Mouse (Mus musculus): ENCODE measurements at regions not wholly inside any gene's neighbourhood (a gene's known extent, or its start where the extent isn't known, plus 50 kb on each side); places are given as distances from the start of the nearest gene placed in this dataset.

DNA sequence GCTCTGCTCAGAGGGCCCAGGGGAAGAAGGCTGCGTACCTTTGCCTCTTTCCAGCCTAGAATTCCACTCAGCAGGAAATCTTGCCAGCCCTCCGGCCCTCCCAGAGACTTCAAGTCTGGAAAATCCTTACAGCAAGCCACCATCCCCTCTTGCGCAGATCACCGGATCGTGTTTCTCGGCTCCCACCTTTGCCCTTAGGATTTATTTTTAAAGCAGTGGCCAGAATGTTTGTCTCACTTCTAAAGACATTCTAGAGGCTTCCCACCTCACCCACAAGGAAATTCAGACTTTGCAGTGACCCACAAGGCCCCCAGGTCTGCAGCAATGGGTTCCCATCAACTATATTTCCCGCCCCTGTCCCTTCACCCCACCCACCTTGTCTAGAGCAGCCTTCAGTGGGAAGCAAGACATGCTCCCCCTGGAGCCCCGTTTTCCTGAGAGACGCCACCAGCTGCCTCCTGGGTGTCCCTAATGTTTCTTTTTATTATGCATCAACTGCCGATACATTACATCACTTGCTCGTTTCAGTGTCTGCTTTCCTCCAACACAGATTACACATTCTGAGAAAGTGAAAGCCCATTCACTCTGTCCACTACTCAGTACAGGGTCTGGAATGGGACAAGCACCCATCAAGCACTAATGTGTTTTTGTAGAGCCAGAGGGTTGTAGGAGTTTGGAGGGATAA lies 65.0 kb upstream of the Klf3 start:
- no peak for DNase-seq (ENCODE audit: low read depth, low spot score)

DNA sequence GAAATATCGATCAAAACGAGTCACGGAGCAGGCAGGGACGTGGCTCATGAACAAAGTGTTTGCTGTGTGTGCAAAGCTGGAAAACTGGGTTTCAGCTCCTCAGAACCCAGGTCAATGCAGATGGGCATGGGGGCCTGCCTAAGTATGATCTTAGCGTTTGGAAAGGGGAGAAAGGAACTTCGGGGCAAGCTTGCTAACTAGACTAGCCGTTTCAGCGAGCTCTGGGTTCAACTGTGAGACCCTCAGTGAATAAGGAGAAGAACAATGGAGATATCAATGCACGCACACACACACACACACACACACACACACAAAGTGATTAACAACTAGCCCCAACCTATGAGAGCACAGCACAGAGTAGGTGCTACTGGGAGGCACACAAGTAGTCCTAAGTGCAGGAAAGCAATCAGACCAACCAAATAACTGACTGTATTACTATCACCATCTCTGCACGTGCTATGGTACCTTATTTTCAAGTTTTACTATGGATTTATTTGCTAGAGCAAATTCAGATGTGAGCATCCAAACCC lies 64.3 kb upstream of the Klf3 start:
- DNase-seq (ENCODE audit: low read depth, low spot score) = no peak

DNA sequence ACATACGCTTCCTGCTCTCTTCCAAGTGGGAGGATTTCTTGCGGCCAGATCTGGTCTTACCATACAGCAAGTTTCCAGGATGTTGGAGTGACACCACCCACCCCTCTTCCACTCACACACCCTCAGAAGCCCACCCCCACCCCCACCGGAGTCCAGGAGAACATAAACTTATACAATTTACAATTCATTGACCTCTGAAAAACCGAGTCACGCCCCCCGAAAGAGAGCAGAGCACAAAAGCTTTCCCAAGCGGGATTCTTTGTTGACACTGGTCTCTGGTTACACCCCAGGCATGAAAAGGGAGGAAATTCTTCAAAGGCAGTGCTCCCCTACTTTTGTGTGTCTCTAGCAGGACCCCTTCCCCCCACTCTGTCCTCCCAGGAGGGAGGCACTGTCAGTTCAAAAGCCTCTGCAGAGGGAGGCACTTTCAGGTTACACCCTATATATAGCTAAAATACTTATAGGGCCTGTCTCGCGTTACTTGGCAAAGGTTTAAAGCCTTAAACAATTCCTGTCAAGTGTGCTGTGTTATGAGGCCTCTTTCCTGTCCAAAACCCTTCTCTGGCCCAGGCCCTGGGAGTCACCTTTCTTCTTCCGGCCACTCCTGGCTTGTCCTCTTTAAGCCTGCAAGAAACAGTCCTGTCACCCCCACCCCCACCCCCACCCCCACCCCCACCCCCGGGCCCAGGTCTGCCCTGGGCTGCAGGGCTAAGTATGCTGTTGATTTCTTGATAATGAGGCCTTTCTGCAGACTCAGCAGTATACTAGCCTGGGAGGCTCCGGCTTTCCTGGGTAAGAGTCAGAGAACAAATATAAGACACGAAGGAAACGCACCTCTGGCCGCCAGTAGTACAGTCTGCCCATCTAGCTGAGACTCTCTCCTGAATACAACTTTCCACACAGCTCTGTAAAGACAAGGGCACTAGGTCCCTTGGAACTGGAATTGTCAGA lies 63.6 kb upstream of the Klf3 start:
- no peak for DNase-seq (ENCODE audit: low read depth, low spot score)

DNA sequence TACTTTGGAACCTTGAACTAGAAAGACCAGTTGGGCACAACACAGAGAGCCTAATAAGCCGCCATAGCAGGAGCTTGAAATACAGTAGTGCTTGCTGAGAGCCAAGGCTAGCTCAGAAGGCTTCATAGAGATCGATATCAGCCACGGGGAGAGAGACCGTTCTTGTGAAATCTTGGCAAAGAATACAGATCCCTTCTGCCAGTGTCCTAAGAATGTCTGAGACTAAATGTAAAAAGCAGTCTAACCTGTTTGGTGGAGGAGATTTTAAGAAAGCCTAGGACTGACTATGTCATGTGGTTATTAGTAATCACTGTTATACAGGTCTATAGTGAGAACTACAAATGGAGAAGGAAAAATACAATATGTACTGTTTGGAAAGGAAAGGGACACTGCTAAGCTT lies 59.1 kb upstream of the Klf3 start:
- DNase-seq (ENCODE audit: low read depth, low spot score) = no peak

DNA sequence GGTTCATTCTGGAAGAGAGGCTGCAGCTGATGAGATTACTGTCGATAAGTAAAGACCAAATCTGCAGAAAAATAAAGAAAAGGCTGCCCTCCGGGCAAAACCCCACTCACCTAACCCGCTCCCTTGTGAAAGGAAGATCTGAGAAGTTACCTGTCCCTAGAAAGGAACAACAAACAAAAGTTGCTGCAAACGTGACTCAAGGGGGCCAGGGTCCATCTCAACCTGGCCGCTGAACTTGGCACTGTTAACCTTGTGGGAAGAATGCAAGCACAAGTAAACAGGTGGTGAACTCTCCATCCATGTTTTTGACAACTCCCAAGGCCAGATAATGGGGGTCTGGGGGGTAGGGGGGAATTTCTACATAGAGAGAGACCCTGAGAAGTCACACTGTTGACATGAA lies 58.7 kb upstream of the Klf3 start:
- no peak for DNase-seq (ENCODE audit: low read depth, low spot score)

DNA sequence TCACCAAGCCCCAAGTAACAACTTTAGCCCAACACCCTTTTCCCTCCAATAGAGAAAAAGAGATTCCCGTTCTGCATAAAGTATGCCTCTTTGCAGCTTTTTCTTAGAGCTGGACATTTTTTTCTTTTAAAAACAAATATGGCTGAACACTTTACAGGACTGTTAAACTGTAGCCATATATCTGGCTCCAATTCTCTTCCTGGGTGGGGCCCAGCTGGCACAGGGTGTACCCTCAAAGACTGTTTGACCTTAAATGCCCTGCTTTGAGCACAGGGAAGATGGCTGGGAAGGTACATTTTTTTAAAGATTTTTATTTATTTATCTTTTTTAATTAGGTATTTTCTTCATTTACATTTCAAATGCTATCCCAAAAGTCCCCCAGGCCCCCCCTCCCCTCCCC lies 55.7 kb upstream of the Klf3 start:
- DNase-seq (ENCODE audit: low read depth, low spot score) = no peak

DNA sequence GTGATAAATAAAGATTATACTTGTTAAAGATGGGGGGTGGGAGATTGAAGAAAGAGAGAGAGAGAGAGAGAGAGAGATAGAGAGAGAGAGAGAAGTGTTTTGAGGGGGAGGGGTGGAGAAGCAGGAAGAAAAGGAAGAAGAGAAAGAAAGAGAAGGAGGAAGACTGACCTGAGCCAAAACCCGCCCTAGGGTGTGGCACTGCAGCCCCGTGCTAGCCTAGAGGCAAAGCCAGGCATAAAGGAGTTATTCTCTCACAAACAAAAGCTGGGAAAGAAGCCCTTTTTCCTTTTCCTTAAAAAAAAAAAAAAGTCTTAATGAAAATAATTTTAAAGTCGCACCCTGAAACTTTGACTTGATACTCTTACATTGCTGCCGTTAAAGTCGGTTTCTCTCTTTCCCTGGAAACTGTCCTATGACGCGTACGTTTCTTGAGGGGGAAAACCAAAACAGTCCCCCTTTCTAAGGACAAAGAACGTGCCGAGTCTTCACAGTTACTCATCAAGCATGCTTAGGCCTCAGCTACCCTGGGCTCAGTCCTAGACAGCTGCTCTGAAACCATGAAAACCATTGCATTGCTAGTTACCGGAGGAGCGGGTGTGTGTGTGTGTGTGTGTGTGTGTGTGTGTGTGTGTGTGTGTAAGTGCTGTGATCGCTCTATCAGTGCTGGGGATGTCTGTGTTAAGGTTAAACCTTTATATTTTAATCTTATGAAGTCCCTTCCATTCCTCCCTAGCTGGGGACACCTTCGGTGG lies 53.6 kb upstream of the Klf3 start:
- no peak for DNase-seq (ENCODE audit: low read depth, low spot score)

DNA sequence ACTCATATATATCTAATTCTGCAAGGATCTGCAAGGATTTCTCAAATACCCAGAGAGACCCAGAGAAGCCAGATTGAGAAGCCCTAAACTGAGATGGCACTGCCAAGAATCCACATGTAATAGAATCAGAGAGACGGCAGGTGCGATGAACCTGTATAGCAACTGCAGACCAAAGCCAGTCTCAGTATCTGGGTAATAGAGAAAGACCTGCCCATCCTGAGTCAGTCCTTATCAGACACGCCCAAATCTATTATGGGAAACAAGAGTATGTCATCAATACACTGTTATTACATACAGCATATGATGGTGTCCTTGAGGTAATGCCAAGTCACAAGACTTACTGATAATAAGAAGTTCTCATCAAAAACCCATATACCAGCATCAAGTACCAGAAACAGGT lies 52.8 kb upstream of the Klf3 start:
- DNase-seq (ENCODE audit: low read depth, low spot score) = no peak

DNA sequence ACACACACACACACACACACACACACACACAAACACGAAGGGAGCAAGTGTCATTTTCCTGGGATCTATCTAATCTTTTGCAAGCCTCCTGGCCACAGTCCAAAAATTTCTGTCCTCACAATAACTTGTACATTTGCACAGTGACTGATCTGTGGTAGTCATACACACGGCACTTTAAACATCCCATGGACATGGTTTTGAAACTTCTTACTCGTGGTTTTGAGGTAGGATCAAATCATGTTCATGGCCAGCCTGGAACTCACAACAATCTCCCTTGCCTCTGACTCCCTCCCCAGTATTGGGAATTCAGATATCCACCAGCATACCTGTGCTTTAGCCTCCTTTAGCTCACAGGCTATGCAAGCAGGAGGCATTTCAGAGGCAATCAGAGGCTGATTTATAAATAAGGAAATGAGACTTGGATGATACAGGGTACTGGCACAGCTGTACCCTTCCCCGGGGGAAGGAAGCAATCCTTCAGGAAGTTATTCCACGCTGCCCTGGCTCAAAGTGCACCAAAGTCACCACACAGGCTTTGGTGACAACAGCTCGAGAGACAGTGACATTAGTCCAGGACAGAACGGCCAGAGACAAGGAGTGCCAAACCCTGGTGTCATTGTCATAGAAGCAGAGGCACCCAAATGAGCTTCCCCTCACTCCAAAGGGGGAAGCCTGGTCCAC lies 52.1 kb upstream of the Klf3 start:
- DNase-seq (ENCODE audit: low read depth, low spot score) = no peak

DNA sequence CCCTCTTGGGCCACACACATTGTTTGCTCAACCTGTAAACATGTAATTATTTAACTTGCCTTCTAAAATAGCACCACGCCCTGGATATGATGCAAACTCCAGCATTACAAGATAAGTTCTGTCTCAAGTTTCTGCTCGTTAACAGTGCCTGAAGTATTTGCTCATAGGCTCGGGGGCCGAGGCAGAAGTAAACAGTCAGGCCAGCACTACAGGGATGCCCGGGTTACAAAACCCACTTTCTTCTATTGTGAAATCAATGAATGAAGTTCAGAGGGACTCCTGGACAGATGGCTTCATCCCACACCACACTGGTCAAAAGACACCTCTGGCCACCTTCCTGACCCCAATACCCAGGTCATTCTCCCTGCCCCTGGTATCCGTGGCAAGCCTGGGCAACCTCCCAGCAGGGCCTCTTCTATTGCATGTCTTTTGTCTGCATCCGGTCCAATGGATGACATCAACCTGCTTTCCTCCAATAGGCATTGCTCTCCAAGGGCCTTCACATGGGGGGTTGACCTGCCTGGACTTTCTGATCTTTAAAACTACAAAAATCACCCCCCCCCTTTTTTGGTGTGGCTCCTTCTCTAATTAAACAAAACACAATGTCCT lies 49.9 kb upstream of the Klf3 start:
- no peak for DNase-seq (ENCODE audit: low read depth, low spot score)

All from A20 (cell line).